Mouse (Mus musculus): ENCODE measurements around the gene Sp2. TPM values are rescaled to one million over a fixed set of nuclear protein-coding genes. Genes with fewer than 3 reads are reported as not detected.
A peak's percentile ranks its signal among the peaks of the same experiment; 100 is the strongest.

Gene Sp2
- polyA plus RNA-seq, 1 experiment from 2014 or later = 18.9 TPM

- peak overlapping the region; percentile 37 for H3K9ac ChIP-seq (ENCODE audit: low read depth, low read length)
- H3K4me1 ChIP-seq (replicated peaks; ENCODE audit: control insufficient read depth, insufficient read depth, low read length) = peaks cover 20% of the 10 kb centered on the region
- WGBS = 52% methylated on average over 6 of the region's 6 CpGs
- H3K27me3 ChIP-seq (replicated peaks; ENCODE audit: control insufficient read depth, insufficient read depth, low read length) = no peaks in the 10 kb centered on the region
- no peak overlapping the region for H3K4me3 ChIP-seq (ENCODE audit: low read depth, low read length)
- peak overlapping the region; percentile 63 for H3K4me2 ChIP-seq
- peak overlapping the region; percentile 81 for H3K27ac ChIP-seq (ENCODE audit: low read depth, low read length)
- H3K36me3 ChIP-seq (ENCODE audit: control insufficient read depth, insufficient read depth, low read length) = no peaks in the 10 kb centered on the region
- DNase-seq (ENCODE audit: low spot score) (no peak), ATAC-seq (replicated peaks; ENCODE audit: low FRiP score) (peak; percentile 78)
- no peaks in the 10 kb centered on the region for H3K9me3 ChIP-seq (ENCODE audit: control insufficient read depth, low read length)
Observed at GRCm38 (mm10) chr11:96917415-96917814, 65.3 kb downstream of the Sp2 start.

- no peak for DNase-seq (ENCODE audit: low spot score)
- Histone ChIP-seq H3K27me3 (replicated peaks; ENCODE audit: control insufficient read depth, insufficient read depth, low read length) (no peaks in the 10 kb centered on the region), H3K4me3 (ENCODE audit: low read depth, low read length) (peak overlapping the region; percentile 31), H3K9me3 (ENCODE audit: control insufficient read depth, low read length) (no peaks in the 10 kb centered on the region), H3K4me2 (peak overlapping the region; percentile 63), H3K9ac (ENCODE audit: low read depth, low read length) (peak overlapping the region; percentile 37), H3K36me3 (ENCODE audit: control insufficient read depth, insufficient read depth, low read length) (no peaks in the 10 kb centered on the region), H3K27ac (ENCODE audit: low read depth, low read length) (peak overlapping the region; percentile 81), H3K4me1 (replicated peaks; ENCODE audit: control insufficient read depth, insufficient read depth, low read length) (peaks cover 20% of the 10 kb centered on the region)
- peak; percentile 10 for ATAC-seq (replicated peaks; ENCODE audit: low FRiP score)
- 21% methylated on average over 12 of the region's 13 CpGs for WGBS
Observed at GRCm38 (mm10) chr11:96916885-96917396, 65.8 kb downstream of the Sp2 start.

- Histone ChIP-seq H3K4me3 (ENCODE audit: low read depth, low read length) (peak within 1 kb of the TSS; percentile 58), H3K4me2 (peak within 1 kb of the TSS; percentile 92), H3K9me3 (ENCODE audit: control insufficient read depth, low read length) (no peaks in the 10 kb centered on the region), H3K4me1 (replicated peaks; ENCODE audit: control insufficient read depth, insufficient read depth, low read length) (peaks cover 20% of the 10 kb centered on the region), H3K27ac (ENCODE audit: low read depth, low read length) (peak within 1 kb of the TSS; percentile 81), H3K36me3 (ENCODE audit: control insufficient read depth, insufficient read depth, low read length) (no peaks in the 10 kb centered on the region), H3K9ac (ENCODE audit: low read depth, low read length) (peak within 1 kb of the TSS; percentile 80), H3K27me3 (replicated peaks; ENCODE audit: control insufficient read depth, insufficient read depth, low read length) (no peaks in the 10 kb centered on the region)
- ATAC-seq (replicated peaks; ENCODE audit: low FRiP score) = peak; percentile 90
- peak; percentile 99 for DNase-seq (ENCODE audit: low spot score)
- WGBS = under 1% methylated on average over 55 of the region's 55 CpGs
Observed at GRCm38 (mm10) chr11:96916044-96916884, 66.5 kb downstream of the Sp2 start, which contains the start of gene Cdk5rap3. Gene Cdk5rap3 (minus strand): TSS chr11:96916496.

- Histone ChIP-seq H3K9ac (ENCODE audit: low read depth, low read length) (no peak overlapping the region), H3K27me3 (replicated peaks; ENCODE audit: control insufficient read depth, insufficient read depth, low read length) (no peaks in the 10 kb centered on the region), H3K4me3 (ENCODE audit: low read depth, low read length) (no peak overlapping the region), H3K27ac (ENCODE audit: low read depth, low read length) (no peak overlapping the region), H3K4me2 (no peak overlapping the region), H3K4me1 (replicated peaks; ENCODE audit: control insufficient read depth, insufficient read depth, low read length) (peaks cover 19% of the 10 kb centered on the region), H3K9me3 (ENCODE audit: control insufficient read depth, low read length) (no peaks in the 10 kb centered on the region), H3K36me3 (ENCODE audit: control insufficient read depth, insufficient read depth, low read length) (peaks cover 8% of the 10 kb centered on the region; the same call in 1 of the 2 replicates)
- ATAC-seq (replicated peaks; ENCODE audit: low FRiP score) (no peak), DNase-seq (ENCODE audit: low spot score) (no peak)
- WGBS = 76% methylated on average over 11 of the region's 11 CpGs
Observed at GRCm38 (mm10) chr11:96912682-96913081, 70.1 kb downstream of the Sp2 start.

- no peak overlapping the region for H3K4me2 ChIP-seq
- no peaks in the 10 kb centered on the region for H3K9me3 ChIP-seq (ENCODE audit: control insufficient read depth, low read length)
- DNase-seq (ENCODE audit: low spot score) (peak; percentile 71), ATAC-seq (replicated peaks; ENCODE audit: low FRiP score) (peak; percentile 50; the same call in 1 of the 2 replicates)
- H3K4me1 ChIP-seq (replicated peaks; ENCODE audit: control insufficient read depth, insufficient read depth, low read length) = peaks cover 27% of the 10 kb centered on the region
- no peaks in the 10 kb centered on the region for H3K27me3 ChIP-seq (replicated peaks; ENCODE audit: control insufficient read depth, insufficient read depth, low read length)
- H3K4me3 ChIP-seq (ENCODE audit: low read depth, low read length) = no peak overlapping the region
- peaks cover 8% of the 10 kb centered on the region; the same call in 1 of the 2 replicates for H3K36me3 ChIP-seq (ENCODE audit: control insufficient read depth, insufficient read depth, low read length)
- no peak overlapping the region for H3K27ac ChIP-seq (ENCODE audit: low read depth, low read length)
- no peak overlapping the region for H3K9ac ChIP-seq (ENCODE audit: low read depth, low read length)
- 32% methylated on average over 7 of the region's 7 CpGs for WGBS
Observed at GRCm38 (mm10) chr11:96910003-96910402, 72.8 kb downstream of the Sp2 start.

GRCm38 (mm10) chr11:96908594-96908993 is 74.2 kb downstream of the Sp2 start:
- Histone ChIP-seq H3K27me3 (replicated peaks; ENCODE audit: control insufficient read depth, insufficient read depth, low read length) (no peaks in the 10 kb centered on the region), H3K4me1 (replicated peaks; ENCODE audit: control insufficient read depth, insufficient read depth, low read length) (peaks cover 30% of the 10 kb centered on the region), H3K4me2 (no peak overlapping the region), H3K9ac (ENCODE audit: low read depth, low read length) (no peak overlapping the region), H3K4me3 (ENCODE audit: low read depth, low read length) (no peak overlapping the region), H3K9me3 (ENCODE audit: control insufficient read depth, low read length) (no peaks in the 10 kb centered on the region), H3K27ac (ENCODE audit: low read depth, low read length) (no peak overlapping the region; the same call in 1 of the 2 replicates), H3K36me3 (ENCODE audit: control insufficient read depth, insufficient read depth, low read length) (peaks cover 8% of the 10 kb centered on the region; the same call in 1 of the 2 replicates)
- DNase-seq (ENCODE audit: low spot score) = no peak
- no peak for ATAC-seq (replicated peaks; ENCODE audit: low FRiP score)
- WGBS = 91% methylated on average over 12 of the region's 12 CpGs

GRCm38 (mm10) chr11:96906431-96907161 is 76.2 kb downstream of the Sp2 start:
- peak overlapping the region; percentile 20; the same call in 1 of the 2 replicates for H3K4me2 ChIP-seq
- DNase-seq (ENCODE audit: low spot score) (no peak), ATAC-seq (replicated peaks; ENCODE audit: low FRiP score) (no peak; the same call in none of the 2 replicates)
- no peaks in the 10 kb centered on the region for H3K9me3 ChIP-seq (ENCODE audit: control insufficient read depth, low read length)
- H3K4me1 ChIP-seq (replicated peaks; ENCODE audit: control insufficient read depth, insufficient read depth, low read length) = peaks cover 37% of the 10 kb centered on the region
- peak overlapping the region; percentile 17; the same call in 1 of the 2 replicates for H3K27ac ChIP-seq (ENCODE audit: low read depth, low read length)
- H3K9ac ChIP-seq (ENCODE audit: low read depth, low read length) = no peak overlapping the region
- no peaks in the 10 kb centered on the region for H3K27me3 ChIP-seq (replicated peaks; ENCODE audit: control insufficient read depth, insufficient read depth, low read length)
- no peak overlapping the region for H3K4me3 ChIP-seq (ENCODE audit: low read depth, low read length)
- peaks cover 8% of the 10 kb centered on the region; the same call in 1 of the 2 replicates for H3K36me3 ChIP-seq (ENCODE audit: control insufficient read depth, insufficient read depth, low read length)
- WGBS = 24% methylated on average over 15 of the region's 15 CpGs
